Mouse (Mus musculus) forelimb bud, embryonic 11.5 days (tissue): ENCODE measurements around the gene Ifna5.
"Not testable (repeated sequence)": the region's sequence is repeated elsewhere in the genome, so short reads cannot be mapped to it uniquely, and the experiment has no call there.

Experiments
- DNase-seq: peaks from one replicate; pipeline ENCODE4 v3.0.0-alpha.2; 2012; ENCODE audit warnings: low read depth, low spot score

Gene Ifna5

DNA sequence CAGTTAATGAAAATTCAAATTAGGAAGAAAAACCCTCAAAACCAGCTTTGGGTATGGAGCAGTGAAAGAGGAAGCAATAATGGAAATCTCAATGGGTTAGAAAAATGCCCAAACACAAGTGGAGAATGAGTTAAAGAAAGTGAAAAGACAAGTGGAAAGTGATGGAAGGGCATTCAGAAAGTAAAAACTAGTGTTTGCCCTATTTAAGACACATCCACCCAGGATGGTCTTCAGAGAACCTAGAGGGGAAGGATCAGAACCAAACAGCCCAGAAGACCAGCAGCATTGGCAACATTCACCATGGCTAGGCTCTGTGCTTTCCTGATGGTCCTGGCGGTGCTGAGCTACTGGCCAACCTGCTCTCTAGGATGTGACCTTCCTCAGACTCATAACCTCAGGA is at the start of gene Ifna5:
Gene Ifna5 (plus strand): TSS at position 301 of the 400 bp plus-strand sequence.
- DNase-seq = not testable (repeated sequence)

DNA sequence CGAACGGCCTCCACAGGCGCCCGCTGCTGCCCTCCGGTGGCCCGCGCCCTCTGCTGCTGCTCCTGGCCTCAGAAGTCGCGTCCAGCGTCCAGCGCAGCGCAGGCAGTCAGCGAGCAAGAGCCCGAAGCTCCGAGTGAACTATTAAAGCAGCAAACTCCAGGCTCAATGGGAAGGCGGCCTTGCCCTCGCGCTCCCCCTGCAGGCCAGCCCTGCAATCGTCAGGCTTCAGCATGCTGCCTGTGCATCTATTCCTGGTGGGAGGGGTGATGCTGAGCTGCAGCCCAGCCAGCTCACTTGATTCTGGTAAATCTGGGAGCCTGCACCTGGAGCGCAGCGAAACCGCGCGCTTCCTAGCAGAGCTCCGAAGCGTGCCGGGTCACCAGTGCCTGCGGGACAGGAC is 46.9 kb upstream of the Ifna5 start, which contains the start of gene Gm13277:
Gene Gm13277 (plus strand): TSS at position 231 of the 400 bp plus-strand sequence.
- DNase-seq = not testable (repeated sequence)

DNA sequence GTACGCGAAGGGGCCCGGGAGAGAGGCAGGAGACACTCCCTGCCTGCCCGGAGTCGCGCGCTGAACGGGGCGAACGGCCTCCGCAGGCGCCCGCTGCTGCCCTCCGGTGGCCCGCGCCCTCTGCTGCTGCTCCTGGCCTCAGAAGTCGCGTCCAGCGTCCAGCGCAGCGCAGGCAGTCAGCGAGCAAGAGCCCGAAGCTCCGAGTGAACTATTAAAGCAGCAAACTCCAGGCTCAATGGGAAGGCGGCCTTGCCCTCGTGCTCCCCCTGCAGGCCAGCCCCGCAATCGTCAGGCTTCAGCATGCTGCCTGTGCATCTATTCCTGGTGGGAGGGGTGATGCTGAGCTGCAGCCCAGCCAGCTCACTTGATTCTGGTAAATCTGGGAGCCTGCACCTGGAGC is 44.1 kb upstream of the Ifna5 start, which contains the start of gene Gm13278:
Gene Gm13278 (plus strand): TSS at position 301 of the 400 bp plus-strand sequence.
- not testable (repeated sequence) for DNase-seq

DNA sequence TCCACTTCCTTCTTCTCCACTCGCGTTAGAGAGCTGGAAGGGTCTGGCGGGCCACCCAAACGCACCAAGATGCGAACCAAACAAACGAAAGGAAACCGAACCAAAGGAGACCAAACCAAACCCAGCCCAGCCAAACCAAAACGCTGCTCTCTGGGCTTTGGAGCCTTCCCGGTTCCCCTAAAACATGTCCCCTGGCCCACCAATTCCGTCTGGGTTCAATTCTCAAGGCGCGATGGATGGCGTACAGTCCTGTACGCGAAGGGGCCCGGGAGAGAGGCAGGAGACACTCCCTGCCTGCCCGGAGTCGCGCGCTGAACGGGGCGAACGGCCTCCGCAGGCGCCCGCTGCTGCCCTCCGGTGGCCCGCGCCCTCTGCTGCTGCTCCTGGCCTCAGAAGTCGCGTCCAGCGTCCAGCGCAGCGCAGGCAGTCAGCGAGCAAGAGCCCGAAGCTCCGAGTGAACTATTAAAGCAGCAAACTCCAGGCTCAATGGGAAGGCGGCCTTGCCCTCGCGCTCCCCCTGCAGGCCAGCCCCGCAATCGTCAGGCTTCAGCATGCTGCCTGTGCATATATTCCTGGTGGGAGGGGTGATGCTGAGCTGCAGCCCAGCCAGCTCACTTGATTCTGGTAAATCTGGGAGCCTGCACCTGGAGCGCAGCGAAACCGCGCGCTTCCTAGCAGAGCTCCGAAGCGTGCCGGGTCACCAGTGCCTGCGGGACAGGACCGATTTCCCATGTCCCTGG is 41.2 kb upstream of the Ifna5 start, which contains the start of gene Gm13275:
Gene Gm13275 (plus strand): TSS at position 552 of the 740 bp plus-strand sequence.
- not testable (repeated sequence) for DNase-seq

DNA sequence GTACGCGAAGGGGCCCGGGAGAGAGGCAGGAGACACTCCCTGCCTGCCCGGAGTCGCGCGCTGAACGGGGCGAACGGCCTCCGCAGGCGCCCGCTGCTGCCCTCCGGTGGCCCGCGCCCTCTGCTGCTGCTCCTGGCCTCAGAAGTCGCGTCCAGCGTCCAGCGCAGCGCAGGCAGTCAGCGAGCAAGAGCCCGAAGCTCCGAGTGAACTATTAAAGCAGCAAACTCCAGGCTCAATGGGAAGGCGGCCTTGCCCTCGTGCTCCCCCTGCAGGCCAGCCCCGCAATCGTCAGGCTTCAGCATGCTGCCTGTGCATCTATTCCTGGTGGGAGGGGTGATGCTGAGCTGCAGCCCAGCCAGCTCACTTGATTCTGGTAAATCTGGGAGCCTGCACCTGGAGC is 38.2 kb upstream of the Ifna5 start, which contains the start of gene Gm13279:
Gene Gm13279 (plus strand): TSS at position 301 of the 400 bp plus-strand sequence.
- not testable (repeated sequence) for DNase-seq

DNA sequence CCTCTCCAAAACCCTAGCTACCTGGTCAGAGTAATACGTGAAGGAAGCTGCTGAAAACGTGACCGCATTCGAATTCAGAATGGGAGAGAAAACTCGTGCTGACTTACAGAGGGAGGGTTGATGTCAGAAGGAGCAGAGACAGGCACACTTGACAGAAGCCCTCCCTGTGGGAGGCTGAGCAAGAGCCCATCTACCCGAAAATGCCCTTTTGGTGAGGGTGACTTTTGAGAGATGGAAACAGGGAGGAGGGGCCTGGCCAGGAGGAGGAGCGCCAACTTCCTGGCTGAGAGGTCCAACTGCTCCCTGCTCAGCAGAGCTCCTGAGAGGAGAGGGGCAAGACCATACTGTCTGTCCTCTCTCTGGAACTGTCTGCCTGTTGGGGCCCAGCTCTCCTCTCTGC is 36.0 kb upstream of the Ifna5 start, which contains the start of gene Gm13285:
Gene Gm13285 (plus strand): TSS at position 301 of the 400 bp plus-strand sequence.
- not testable (repeated sequence) for DNase-seq

DNA sequence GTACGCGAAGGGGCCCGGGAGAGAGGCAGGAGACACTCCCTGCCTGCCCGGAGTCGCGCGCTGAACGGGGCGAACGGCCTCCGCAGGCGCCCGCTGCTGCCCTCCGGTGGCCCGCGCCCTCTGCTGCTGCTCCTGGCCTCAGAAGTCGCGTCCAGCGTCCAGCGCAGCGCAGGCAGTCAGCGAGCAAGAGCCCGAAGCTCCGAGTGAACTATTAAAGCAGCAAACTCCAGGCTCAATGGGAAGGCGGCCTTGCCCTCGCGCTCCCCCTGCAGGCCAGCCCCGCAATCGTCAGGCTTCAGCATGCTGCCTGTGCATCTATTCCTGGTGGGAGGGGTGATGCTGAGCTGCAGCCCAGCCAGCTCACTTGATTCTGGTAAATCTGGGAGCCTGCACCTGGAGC is 32.4 kb upstream of the Ifna5 start, which contains the start of gene Gm13287:
Gene Gm13287 (plus strand): TSS at position 301 of the 400 bp plus-strand sequence.
- DNase-seq = not testable (repeated sequence)

DNA sequence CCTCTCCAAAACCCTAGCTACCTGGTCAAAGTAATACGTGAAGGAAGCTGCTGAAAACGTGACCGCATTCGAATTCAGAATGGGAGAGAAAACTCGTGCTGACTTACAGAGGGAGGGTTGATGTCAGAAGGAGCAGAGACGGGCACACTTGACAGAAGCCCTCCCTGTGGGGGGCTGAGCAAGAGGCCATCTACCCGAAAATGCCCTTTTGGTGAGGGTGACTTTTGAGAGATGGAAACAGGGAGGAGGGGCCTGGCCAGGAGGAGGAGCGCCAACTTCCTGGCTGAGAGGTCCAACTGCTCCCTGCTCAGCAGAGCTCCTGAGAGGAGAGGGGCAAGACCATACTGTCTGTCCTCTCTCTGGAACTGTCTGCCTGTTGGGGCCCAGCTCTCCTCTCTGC is 30.1 kb upstream of the Ifna5 start, which contains the start of gene Gm13288:
Gene Gm13288 (plus strand): TSS at position 301 of the 400 bp plus-strand sequence.
- DNase-seq = not testable (repeated sequence)

DNA sequence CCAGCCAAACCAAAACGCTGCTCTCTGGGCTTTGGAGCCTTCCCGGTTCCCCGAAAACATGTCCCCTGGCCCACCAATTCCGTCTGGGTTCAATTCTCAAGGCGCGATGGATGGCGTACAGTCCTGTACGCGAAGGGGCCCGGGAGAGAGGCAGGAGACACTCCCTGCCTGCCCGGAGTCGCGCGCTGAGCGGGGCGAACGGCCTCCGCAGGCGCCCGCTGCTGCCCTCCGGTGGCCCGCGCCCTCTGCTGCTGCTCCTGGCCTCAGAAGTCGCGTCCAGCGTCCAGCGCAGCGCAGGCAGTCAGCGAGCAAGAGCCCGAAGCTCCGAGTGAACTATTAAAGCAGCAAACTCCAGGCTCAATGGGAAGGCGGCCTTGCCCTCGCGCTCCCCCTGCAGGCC is 29.6 kb upstream of the Ifna5 start:
- not testable (repeated sequence) for DNase-seq

DNA sequence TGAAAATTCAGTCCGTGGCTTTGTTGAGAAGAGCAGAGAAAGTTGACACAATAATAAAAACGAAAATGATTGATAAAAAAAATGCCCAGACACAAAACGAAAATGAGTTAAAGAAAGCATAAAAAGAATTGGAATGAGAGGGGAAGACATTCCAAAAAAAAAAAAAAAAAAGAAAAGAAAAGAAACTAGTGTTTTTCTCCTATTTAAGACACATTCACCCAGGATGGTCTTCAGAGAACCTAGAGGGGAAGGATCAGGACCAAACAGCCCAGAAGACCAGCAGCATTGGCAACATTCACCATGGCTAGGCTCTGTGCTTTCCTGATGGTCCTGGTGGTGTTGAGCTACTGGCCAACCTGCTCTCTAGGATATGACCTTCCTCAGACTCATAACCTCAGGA is 19.4 kb upstream of the Ifna5 start, which contains the start of gene Ifna7:
Gene Ifna7 (plus strand): TSS at position 301 of the 400 bp plus-strand sequence.
- no peak for DNase-seq

DNA sequence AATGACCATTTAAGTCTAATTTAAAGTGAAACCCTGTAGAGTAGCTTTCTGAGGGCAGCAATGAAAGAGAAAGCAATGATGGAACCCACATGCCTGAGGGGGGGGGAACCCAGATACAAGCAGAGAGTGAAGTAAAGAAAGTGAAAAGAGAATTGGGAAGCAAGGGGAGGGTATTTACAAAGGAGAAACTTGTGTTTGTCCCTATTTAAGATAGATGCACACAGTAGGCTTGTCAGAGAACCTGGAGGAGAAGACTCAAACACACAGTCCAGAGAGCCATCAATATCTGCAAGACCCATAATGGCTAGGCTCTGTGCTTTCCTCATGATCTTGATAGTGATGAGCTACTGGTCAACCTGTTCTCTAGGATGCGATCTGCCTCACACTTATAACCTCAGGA is 15.7 kb upstream of the Ifna5 start, which contains the start of gene Ifna11:
Gene Ifna11 (plus strand): TSS at position 301 of the 400 bp plus-strand sequence.
- no peak for DNase-seq

DNA sequence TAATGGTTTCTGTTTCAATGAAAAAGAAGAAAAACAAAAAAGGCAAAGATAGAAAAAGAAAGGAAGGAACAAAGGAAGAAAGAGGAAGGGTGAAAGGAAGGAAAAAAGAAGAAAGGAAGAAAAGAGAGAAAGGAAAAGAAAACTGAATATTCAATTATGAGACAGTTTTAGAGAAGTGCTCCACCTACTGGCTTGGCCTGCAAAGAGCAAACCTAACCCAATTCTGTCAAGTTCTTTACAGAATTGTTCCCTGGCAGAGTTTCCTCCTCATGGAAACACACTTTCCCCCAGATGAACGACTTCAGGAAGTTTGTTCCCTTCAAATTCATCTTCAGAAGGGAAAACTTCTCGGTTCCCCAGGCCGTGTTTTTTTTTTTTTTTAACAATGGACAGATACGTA is 12.3 kb upstream of the Ifna5 start:
- no peak for DNase-seq

DNA sequence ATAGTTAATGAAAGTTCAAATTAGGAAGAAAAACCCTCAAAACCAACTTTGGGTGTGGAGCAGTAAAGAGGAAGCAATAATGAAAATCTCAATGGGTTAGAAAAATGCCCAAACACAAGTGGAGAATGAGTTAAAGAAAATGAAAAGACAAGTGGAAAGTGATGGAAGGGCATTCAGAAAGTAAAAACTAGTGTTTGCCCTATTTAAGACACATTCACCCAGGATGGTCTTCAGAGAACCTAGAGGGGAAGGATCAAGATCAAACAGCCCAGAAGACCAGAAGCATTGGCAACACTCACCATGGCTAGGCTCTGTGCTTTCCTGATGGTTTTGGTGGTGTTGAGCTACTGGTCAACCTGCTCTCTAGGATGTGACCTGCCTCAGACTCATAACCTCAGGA is 8.2 kb upstream of the Ifna5 start, which contains the start of gene Ifna6:
Gene Ifna6 (plus strand): TSS at position 301 of the 400 bp plus-strand sequence.
- DNase-seq = not testable (repeated sequence)

DNA sequence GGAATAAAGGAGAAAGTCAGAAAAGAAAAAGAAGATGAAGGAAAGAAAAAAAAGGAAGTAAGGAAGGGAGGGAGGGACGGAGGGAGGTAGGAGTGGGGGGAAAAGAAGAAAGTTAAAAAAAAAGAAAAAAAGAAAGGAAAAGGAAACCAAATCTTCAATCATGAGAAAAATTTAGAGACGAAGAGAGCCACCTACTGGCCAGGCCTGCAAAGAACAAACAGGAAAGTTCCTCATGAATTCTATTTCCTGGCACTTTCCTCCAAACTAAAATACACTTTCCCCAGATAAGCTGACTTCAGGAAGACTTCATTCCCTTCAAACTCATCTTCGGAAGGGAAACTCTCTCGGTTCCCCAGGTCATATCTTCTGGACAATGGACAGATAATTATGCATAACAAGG is 4.8 kb upstream of the Ifna5 start:
- no peak for DNase-seq

DNA sequence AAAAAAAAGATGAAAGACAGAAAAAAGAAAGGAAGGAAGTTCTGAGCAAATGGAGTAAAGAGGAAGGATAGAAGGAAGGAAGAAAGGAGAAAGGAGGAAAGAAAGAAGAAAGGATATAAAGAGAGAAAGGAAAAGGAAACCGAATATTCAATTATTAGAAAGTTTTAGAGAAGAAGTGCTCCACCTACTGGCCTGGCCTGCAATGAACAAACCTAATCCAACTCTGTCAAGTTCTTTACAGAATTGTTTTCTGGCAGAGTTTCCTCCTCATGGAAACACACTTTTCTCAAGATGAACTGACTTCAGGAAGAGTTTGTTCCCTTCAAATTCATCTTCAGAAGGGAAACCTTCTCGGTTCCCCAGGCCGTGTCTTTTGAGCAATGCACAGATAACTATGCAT is 3.5 kb downstream of the Ifna5 start:
- no peak for DNase-seq

DNA sequence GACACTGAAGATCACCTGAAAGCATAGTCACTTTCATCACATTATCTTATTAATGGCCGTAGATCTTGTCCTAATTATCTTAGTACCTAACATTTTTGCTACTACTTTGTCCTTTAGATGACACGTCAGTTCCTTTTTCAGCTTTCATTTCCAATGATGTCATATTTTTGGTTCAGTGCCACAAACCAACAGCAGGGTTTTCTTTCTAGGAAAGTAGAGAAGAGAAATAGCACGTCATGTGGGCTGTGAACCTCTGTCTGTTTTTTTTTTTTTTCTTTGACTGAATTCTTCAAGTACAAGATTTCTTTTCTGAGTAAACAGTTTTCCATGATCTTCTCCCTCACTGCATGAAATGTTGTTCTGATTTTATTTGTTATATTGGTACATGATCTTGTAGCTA is 4.7 kb downstream of the Ifna5 start:
- no peak for DNase-seq

DNA sequence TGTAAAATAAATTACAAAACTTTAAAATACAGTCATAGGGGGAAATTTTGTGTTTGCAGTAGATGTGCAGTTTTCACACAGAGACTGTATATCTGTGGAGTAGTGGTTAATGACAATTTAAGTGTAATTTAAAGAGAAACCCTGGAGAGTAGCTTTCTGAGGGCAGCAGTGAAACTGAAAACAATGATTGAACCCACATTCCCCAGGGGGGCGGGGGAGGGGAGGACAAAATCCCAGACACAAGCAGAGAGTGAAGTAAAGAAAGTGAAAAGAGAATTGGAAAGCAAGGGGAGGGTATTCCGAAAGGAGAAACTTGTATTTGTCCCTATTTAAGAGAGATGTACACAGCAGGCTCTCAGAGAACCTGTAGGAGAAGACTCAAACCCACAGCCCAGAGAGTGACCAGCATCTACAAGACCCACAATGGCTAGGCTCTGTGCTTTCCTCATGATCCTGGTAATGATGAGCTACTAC is 6.2 kb downstream of the Ifna5 start, which contains the start of gene Ifna4:
Gene Ifna4 (plus strand): TSS at position 424 of the 474 bp plus-strand sequence.
- no peak for DNase-seq

DNA sequence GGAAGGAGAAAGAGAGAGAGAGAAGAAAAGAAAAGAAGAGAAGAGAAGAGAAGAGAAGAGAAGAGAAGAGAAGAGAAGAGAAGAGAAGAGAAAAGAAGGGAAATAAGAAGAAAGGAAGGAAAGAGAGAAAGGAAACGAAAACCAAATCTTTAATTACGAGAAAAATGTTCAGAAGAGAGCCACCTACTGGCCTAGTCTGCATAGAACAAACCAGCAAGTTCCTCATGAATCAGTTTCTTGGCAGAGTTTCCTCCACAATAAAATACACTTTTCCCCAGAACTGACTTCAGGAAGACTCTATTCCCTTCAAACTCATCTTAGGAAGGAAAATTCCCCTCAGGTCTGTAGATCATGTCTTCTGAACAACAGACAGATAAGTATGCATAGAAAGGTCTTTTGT is 10.0 kb downstream of the Ifna5 start:
- DNase-seq = no peak

DNA sequence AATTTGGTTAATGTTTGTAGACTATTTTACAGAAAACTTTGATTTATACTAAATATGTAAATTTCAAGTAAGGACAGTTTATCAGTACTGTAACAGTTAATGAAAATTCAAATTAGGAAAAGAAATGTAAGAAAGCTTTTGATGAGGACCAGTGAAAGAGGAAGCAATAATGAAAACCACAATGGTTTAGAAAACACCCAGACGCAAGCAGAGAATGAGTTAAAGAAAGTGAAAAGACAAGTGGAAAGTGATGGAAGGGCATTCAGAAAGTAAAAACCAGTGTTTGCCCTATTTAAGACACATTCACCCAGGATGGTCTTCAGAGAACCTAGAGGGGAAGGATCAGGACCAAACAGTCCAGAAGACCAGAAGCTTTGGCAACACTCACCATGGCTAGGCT is 14.4 kb downstream of the Ifna5 start, which contains the start of gene Ifna1:
Gene Ifna1 (plus strand): TSS at position 390 of the 400 bp plus-strand sequence.
- DNase-seq = no peak

DNA sequence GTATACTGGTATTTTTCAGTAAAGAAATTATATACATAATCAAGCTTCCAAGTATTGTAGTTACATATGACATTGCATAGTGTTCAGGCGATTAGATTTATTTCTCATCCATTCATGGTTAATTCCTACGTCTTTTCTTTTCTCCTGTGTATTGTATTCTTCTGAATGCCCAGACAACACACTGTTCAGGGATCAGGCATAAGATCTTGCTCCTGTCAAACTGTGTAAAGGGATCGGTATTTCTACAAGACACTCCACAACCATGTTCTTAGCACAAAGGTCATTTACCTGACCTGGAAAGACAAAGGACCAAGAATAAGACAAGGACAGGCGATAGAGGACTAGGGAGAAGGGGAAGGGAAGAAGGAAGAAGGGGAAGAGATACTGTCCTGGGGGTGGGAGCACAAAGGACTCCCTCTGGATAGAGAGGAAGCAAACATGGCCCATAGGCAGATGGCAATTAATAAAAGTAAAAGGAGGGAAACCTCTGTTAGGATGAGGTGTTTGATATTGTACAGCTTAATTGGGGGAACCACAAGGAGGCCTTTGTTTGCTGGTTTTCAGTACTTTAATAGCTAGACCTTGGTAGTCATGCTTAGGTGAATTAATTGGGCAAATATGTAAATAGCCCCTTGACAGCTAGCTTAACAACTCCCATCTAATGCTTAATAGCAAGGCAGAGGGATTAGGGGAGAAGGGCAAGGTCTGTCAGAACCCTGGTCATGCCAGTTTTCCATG is 15.9 kb downstream of the Ifna5 start:
- no peak for DNase-seq

DNA sequence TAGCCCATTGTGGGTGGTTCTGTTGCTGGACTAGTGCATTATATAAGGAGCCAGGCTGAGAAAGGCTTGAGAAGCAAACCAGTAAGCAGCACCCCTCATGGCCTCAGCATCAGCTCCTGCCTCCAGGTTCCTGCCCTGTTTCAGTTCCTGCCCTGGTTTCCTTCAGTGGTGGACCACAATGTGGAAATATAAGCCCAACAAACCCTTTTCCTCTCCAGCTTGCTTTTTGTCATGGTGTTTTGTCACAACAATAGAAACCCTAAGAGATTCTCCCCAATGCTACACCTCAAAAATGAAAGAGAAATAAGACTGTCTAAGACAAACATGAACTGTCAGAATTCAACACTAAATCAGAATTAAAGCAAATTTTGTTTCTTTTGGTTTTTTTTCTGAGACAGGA is 23.9 kb downstream of the Ifna5 start:
- no peak for DNase-seq
